Mouse (Mus musculus) liver, embryonic 14.5 days (tissue): ENCODE measurements around the gene Ttc37. TPM values are rescaled to one million over a fixed set of nuclear protein-coding genes. Genes with fewer than 3 reads are reported as not detected.

ENCODE experiments used
- ATAC-seq: fragments of 200-750 bp; cut with Nextera tagmentation; 2 replicates; pipeline ENCODE4 v1.8.0; 2017; ENCODE audit warnings: moderate number of reproducible peaks, mild to moderate bottlenecking, moderate library complexity; ENCODE audit not compliant: insufficient read depth
- DNase-seq, 3 experiments: peaks; one replicate each; pipeline ENCODE4 v3.0.0-alpha.2; 2012 to 2013; ENCODE audit warnings: low read depth in 3 of 3, low spot score in 3 of 3
- H3K27ac ChIP-seq: fragments of 300-500 bp; sonication (generic); 2 replicates; pipeline ENCODE4 v1.5.1; 2014; ENCODE audit warnings: moderate library complexity, mild to moderate bottlenecking, control low read depth, inconsistent platforms
- H3K27me3 ChIP-seq: fragments of 300-500 bp; sonication (generic); 2 replicates; pipeline ENCODE4 v1.6.1; 2014; ENCODE audit warnings: mild to moderate bottlenecking, low read length, moderate library complexity; ENCODE audit not compliant: control insufficient read depth, insufficient read depth
- H3K36me3 ChIP-seq: fragments of 300-500 bp; sonication (generic); replicated peaks from 2 replicates; pipeline ENCODE4 v1.6.1; 2014; ENCODE audit warnings: low read depth; ENCODE audit not compliant: control insufficient read depth, insufficient read depth
- H3K4me1 ChIP-seq, 2 experiments: fragments of 200-500 bp in 1 of 2; fragments of 300-500 bp in 1 of 2; sonication (generic) in 1 of 2; replicated peaks; 2 replicates each; pipeline ENCODE4 v1.6.1; 2012 to 2014; ENCODE audit warnings: antibody characterized with exemption in 1 of 2, inconsistent platforms in 1 of 2, low read length in 1 of 2; ENCODE audit not compliant: control insufficient read depth in 2 of 2, insufficient read depth in 2 of 2
- H3K4me2 ChIP-seq: fragments of 300-500 bp; sonication (generic); 2 replicates; pipeline ENCODE4 v1.6.1; 2014; ENCODE audit warnings: low read depth, mild to moderate bottlenecking, control low read depth, moderate library complexity
- H3K4me3 ChIP-seq, 2 experiments: fragments of 200-500 bp in 1 of 2; fragments of 300-500 bp in 1 of 2; sonication (generic) in 1 of 2; 2 replicates each; pipeline ENCODE4 v1.5.1; 2012 to 2014; ENCODE audit warnings: low read depth in 2 of 2, low read length in 2 of 2, mild to moderate bottlenecking in 2 of 2, control low read depth in 1 of 2, inconsistent platforms in 1 of 2, moderate library complexity in 1 of 2; ENCODE audit not compliant: insufficient read depth in 1 of 2
- H3K9ac ChIP-seq: fragments of 300-500 bp; sonication (generic); replicated peaks from 2 replicates; pipeline ENCODE4 v1.6.1; 2014; ENCODE audit warnings: mild to moderate bottlenecking, control low read depth, moderate library complexity
- H3K9me3 ChIP-seq: fragments of 300-500 bp; sonication (generic); 2 replicates; pipeline ENCODE4 v1.6.1; 2016; ENCODE audit warnings: low read length, mixed read lengths; ENCODE audit not compliant: control insufficient read depth
- CTCF ChIP-seq: IDR thresholded peaks from 2 replicates; pipeline ENCODE4 v1.5.1; 2016; ENCODE audit warnings: antibody characterized with exemption, low read depth, control low read depth
- EP300 ChIP-seq: IDR thresholded peaks from 2 replicates; pipeline ENCODE4 v1.6.1; 2016; ENCODE audit warnings: antibody characterized with exemption, low read depth
- WGBS: fragments of 180-500 bp; shearing (Covaris S2); extraction: QIAGEN DNeasy Blood & Tissue Kit; methylation state at CpG from one replicate; pipeline ENCODE4 v1.1.7; 2014; ENCODE audit not compliant: insufficient replicate concordance; 5-methylcytosine and 5-hydroxymethylcytosine counted together
- polyA plus RNA-seq, 2 experiments: library from polyadenylated mRNA; depleted of rRNA in 1 of 2; stranded (reverse) in 1 of 2; unstranded in 1 of 2; fragments of >200 nt; fragmentation: Nextera tagmentation in 1 of 2; extraction: Ambion mirVana in 1 of 2; gene quantifications; 2 replicates each; pipeline versions ENCODE4 v1.2.1 to v1.2.3; 2012 to 2014

The Ttc37 gene
- polyA plus RNA-seq, 2 experiments = 4.0 to 5.0 TPM

DNA sequence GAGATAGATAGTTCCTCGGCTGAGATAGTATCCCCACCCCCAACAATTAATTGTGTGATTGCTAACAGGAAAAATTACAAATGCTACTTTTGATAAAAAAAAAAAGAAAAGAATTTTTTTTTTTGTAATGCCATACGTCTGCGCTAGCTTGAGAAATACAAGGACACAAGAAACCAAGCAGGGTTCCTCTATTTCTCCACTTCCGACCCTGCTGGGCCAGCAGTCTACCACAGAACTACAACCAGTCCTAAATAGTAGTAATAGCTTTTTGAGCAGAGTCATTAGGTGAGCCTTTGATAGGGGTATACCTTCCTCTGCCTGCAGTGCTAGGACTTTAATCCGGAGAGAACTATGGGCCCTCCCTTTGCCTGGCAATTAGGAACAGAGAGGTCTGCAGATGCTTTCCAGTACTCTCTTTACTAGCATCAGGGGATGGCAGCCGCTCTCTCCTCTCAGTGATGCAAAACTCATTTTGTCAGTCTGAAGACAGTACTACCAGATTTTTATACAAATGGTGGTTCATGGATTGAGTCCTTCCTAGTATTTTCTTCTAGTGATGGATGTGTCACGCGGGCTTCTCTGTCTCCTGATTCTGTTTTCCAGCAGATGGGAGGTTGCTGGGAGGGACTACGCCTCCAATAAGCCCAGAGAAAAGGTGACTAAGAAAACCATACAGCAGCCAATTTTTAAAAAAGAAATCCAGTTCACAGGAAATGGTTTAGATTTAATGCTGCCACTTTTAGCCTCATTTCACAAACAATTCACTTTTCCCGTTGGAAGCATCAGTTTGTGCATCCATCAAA, 41.1 kb upstream of the Ttc37 start:
- Histone ChIP-seq H3K27ac (no peak overlapping the region), H3K9ac (no peak overlapping the region; the same call in 1 of the 2 replicates), H3K9me3 (no peaks in the 10 kb centered on the region), H3K4me1 (peaks cover 13% of the 10 kb centered on the region in 2 experiments), H3K27me3 (peaks cover 9% of the 10 kb centered on the region), H3K36me3 (no peaks in the 10 kb centered on the region), H3K4me2 (peak overlapping the region; percentile 94), H3K4me3 (peak overlapping the region in 1 of 2 experiments; percentile 75; a peak in 2 of 4 replicates)
- DNase-seq = no peak
- TF ChIP-seq CTCF (no peak), EP300 (no peak)
- ATAC-seq = no peak
- WGBS = 64% methylated on average over 10 of the region's 10 CpGs

DNA sequence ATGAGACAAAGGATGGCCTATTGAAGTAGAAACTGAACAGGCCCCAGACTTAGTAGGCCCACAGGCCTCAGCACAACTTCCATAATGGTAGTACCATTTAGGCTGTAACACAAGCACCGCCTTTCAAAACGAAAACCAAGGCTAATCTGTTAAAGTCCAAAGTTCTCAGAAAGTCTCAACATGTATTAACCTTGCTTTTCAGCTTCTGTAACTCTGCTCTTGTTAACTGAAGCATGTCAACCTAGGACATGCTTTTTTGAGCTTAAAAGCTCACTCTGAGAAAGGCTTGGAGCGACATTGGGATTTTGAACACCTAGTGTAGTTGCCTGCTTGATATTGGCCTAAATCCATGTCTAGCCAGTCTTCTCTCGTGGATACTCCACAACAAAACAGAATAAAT, 38.9 kb upstream of the Ttc37 start:
- no peak for TF ChIP-seq EP300
- Histone ChIP-seq H3K4me1 (peaks cover 8% of the 10 kb centered on the region in 2 experiments), H3K4me2 (no peak overlapping the region), H3K4me3 (no peak overlapping the region), H3K27ac (no peak overlapping the region), H3K36me3 (no peaks in the 10 kb centered on the region), H3K9me3 (no peaks in the 10 kb centered on the region), H3K9ac (no peak overlapping the region), H3K27me3 (peaks cover 9% of the 10 kb centered on the region)
- ATAC-seq = no peak
- DNase-seq = no peak
- 74% methylated on average over 4 of the region's 4 CpGs for WGBS

DNA sequence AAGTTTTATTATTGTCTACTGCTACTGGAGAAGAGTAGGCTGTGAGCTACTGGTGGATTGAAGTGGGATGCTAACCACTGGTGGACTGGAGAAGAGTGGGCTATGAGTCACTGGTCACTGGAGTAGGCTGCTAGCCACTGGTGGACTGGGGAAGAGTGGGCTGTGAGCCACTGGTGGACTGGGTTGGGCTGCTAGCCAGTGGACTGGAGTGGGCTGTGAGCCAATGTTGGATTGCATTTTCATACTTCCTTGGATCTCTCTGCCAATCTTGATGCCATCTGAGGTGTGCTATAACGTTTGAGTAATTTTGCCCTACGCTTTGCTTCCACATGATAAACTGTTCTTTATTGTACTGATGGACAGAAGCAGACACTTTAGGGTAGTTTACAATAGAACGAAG, 36.4 kb upstream of the Ttc37 start:
- no peaks in the 10 kb centered on the region; the same call in 1 of the 2 replicates for H3K36me3 ChIP-seq
- DNase-seq (no peak), ATAC-seq (no peak)
- peaks cover 0 to 4% of the 10 kb centered on the region in 2 experiments; a peak in 1 of 4 replicates for H3K4me1 ChIP-seq
- WGBS = 69% methylated on average over 3 of the region's 3 CpGs
- no peaks in the 10 kb centered on the region for H3K9me3 ChIP-seq
- TF ChIP-seq EP300 (no peak), CTCF (no peak)
- peaks cover 3% of the 10 kb centered on the region; the same call in 1 of the 2 replicates for H3K27me3 ChIP-seq
- H3K4me2 ChIP-seq = no peak overlapping the region
- H3K27ac ChIP-seq = no peak overlapping the region
- no peak overlapping the region for H3K9ac ChIP-seq
- H3K4me3 ChIP-seq = no peak overlapping the region

DNA sequence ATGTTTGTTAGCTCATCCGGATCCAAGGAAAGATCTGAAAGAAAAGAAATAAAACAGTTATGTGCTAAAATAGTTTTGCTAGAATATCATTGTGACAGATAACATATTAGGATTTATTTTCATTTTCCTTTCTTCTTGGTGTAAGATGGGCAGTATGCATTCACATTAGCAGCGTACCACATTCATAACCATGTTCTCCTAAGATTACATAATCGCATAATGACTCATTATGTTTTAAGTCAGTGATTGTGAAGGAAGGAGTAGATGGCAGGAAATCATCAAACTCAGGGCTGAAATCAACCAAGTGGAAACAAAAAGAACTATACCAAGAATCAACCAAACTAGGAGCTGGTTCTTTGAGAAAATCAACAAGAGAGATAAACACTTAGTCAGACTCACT, 36.0 kb upstream of the Ttc37 start:
- WGBS = 84% methylated on average over 3 of the region's 3 CpGs
- DNase-seq (no peak), ATAC-seq (no peak)
- Histone ChIP-seq H3K27me3 (no peaks in the 10 kb centered on the region; the same call in 1 of the 2 replicates), H3K4me1 (peaks cover 0 to under 1% of the 10 kb centered on the region in 2 experiments; a peak in 1 of 4 replicates), H3K9ac (no peak overlapping the region), H3K36me3 (no peaks in the 10 kb centered on the region; the same call in 1 of the 2 replicates), H3K9me3 (no peaks in the 10 kb centered on the region), H3K27ac (no peak overlapping the region), H3K4me3 (no peak overlapping the region), H3K4me2 (no peak overlapping the region)
- TF ChIP-seq CTCF = no peak
- TF ChIP-seq EP300 = no peak

DNA sequence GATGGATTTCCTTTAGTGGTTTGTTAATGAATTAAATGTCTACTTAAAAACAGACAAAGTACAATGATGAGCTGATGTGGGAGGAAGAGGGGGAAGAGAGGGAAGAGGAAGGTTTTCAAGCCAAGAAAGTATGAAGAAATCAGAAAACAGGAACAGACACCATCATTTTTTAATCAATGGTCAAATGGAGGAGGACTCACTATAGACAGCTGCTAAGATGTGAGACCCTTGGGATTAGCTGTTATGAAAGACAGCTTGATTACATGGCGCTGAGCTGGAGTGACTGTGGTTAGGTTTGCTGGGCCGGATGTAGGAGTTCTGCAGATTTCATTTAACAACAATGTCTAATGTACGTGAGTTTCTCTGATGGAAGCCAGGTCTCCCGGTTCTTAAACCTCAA, 35.0 kb upstream of the Ttc37 start:
- 81% methylated on average over 4 of the region's 4 CpGs for WGBS
- Histone ChIP-seq H3K9me3 (no peaks in the 10 kb centered on the region), H3K9ac (no peak overlapping the region), H3K4me3 (no peak overlapping the region), H3K27me3 (no peaks in the 10 kb centered on the region), H3K36me3 (no peaks in the 10 kb centered on the region; the same call in 1 of the 2 replicates), H3K27ac (no peak overlapping the region), H3K4me1 (no peaks in the 10 kb centered on the region), H3K4me2 (no peak overlapping the region)
- TF ChIP-seq CTCF = no peak
- no peak for TF ChIP-seq EP300
- ATAC-seq = no peak
- no peak for DNase-seq
